Mouse (Mus musculus) MN1 (cell line): ENCODE measurements around the gene Cdkn2d.
A peak's percentile ranks its signal among the peaks of the same experiment; 100 is the strongest.
"Not testable (repeated sequence)": the region's sequence is repeated elsewhere in the genome, so short reads cannot be mapped to it uniquely, and the experiment has no call there.

Source experiments
- DNase-seq: peaks from one replicate; pipeline ENCODE4 v3.0.0-alpha.2; 2016; ENCODE audit warnings: low spot score

Gene Cdkn2d

DNA sequence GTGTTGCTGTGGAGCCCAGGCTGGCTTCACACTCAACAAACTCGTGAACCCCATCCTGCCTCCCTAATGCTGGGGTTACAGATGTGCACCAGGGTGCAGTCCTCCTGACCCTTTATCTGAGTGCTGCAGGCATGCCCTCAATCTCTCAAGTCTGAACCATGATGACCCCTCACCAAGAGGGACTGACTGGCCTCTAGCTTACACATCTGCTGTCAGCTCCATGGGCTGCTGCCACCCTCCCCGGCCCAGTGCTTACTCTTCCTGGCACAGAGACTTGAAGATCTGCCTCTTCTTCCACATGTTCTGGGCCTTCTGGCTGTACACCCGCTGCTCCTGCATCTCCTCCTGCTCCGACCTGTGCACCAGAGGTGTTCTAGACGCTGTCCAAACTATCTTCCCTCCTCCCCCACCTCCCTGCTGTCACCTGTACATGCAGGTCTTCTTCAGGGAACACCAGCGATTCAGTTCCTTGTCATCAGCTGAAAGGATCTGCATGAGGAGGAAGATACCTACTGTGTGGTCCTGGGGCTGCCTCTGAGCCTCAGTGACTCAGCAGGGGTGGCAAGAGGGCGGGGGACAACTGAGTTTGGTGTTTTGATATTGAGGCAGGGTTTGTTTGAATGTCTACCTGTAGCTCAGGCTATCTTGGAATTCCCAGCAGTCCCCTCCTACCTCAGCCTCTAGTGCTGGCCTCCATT lies 16.0 kb downstream of the Cdkn2d start:
- no peak for DNase-seq

DNA sequence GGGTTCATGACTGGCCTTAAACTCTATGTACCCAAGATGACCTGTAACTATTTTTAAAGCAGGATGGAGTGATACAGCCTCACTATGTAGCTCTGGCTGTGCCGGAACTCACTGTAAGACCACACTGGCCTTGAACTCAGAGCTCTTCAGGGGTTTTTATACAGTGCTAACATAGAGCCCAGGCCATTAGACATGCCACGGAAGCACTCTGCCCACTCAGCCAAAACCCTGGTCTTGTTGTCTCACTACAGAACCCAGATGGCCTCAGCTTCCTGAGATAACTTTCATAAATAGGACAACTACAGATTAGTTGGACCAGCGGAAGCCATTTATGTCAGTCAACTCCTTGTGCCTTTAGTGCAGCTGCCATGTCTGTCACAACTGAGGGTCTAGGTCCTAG lies 16.9 kb downstream of the Cdkn2d start:
- DNase-seq, result peak; percentile 18

DNA sequence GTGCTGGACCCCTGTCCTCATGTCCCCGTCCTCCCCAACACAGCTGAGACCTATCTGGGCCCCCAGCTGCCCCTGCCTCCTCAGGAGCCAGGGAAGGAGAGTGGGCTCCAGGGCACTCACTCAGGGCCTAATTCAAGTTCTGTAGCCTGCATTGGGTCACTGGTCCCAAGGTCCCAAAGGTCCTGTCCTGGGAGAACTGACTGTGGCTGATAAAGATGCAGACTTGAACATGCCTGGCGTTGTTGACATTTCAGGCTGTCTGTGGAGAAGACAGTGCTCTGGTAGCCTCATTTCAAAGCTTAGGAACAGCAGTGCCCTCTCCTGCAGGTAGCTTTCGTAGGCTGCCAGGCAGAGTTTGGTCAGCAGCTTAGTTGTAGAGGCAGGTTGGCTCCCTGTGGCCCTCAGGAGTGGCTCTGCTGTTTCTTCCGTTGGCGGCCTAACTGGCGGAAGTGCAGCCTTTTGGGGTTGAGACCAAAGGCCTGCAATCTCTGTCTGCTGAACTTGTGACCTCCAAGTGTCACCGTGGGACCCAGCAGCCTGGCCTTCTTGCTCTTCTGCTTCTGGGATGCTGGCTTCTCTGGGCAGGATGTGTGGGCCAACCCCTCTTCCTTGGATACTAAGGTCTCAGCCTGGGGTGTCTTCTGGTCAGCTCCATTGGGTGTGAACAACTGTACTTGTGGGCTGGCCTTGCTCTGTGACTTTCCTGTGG lies 17.5 kb downstream of the Cdkn2d start:
- no peak for DNase-seq

DNA sequence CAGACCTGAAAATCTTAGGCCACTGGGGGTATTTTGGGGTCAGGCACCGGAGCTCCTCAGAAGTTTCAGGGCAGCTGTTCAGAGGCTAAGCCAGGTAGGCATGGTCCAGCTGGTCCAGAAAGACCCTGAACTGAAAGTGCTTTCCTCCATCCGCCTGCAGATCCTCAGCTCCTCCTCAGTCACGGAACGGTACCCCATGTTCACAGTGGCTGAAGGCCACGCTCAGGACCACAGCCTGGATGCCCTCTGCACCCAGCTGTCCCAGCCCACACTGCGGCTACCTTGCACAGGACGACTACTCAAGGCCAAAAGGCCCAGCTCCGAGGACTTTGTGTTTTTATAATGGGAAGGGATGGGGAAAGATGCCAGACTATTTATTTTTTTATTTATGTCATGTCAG lies 18.1 kb downstream of the Cdkn2d start:
- DNase-seq, result no peak

GRCm38 (mm10) chr9:21272391-21272790 lies 18.8 kb downstream of the Cdkn2d start:
- no peak for DNase-seq

DNA sequence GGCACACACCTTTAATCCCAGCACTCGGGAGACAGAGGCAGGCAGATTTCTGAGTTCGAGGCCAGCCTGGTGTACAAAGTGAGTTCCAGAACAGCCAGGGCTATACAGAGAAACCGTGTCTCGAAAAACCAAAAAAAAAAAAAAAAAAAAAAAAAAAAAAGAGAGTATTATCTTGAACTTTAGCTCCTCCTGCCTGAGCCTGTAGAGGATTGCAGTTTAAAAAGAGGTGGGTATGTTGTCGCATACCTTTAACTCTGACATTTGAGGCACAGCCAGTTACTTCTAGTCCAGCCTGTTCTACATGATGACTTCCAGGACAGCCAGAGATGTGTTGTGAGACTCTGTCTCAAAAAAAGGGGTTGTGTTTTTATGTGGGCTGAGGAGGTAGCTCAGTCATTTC lies 21.6 kb downstream of the Cdkn2d start:
- not testable (repeated sequence) for DNase-seq

GRCm38 (mm10) chr9:21268305-21268704 lies 22.9 kb downstream of the Cdkn2d start:
- DNase-seq, result no peak

DNA sequence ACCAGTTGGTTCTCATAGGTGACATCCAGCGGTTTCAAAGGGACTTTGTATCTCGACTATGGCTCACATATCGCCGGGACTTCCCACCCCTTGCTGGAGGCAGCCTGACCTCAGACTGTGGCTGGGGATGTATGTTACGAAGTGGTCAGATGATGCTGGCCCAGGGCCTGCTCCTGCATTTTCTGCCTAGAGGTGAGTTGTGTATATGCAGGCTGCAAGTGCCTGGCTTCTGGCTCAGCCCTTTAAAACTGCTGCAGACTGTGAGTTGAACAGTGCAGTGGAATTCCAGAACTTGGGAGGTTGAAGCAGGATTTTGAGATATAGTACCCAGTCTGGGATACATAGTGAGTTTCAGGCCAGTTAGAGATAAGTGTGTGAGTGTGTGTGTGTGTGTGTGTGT lies 24.3 kb downstream of the Cdkn2d start:
- no peak for DNase-seq

DNA sequence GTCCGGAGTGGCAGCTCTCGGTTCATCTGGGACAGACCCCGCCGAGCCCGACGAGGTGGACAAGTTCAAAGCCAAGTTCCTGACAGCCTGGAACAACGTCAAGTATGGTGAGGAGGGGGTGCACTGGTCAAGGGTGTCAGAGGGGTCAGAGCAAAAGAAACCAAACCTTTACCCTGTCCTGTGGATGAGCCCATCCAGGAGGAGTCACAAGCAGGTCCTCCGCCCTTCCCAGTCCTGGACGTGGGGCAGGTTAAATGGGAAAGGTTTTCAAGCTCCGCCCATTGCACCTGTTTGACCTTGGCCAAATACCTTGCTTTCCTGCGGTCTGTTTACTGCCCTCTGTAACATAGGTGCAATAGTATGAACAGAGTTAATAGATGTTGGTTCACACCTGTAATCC lies 25.6 kb downstream of the Cdkn2d start:
- no peak for DNase-seq

DNA sequence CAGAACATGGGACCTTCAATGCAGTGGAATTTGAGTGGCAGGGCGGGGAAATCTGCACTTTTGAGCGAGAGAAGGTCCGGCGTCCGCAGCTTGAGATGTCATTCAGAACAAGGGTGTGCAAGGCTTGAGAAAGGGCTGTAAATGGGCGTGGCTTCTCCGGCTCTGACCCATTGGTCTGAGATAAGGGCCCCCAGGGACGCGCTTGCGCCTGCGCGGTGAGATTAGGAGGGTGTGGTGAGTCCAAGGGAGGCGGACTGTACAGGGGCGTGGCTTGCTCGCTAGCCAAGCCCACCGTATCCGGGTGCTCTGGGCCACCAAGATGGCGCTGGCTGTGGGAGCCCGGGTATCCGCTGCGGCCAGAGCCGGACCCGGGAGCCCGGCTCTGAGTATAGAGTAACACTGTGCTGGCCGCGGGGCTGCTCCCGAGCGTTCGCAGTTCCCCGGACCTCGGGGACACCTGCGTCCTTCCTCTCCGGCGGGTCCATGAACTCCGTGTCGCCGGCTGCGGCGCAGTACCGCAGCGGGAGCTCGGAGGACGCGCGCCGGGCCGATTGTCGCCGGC lies 26.1 kb downstream of the Cdkn2d start, which contains the start of gene Atg4d:
Atg4d (plus strand) TSS at position 294 of the 562 bp plus-strand sequence.
- peak; percentile 98 for DNase-seq

- peak; percentile 35 for DNase-seq
Measured at GRCm38 (mm10) chr9:21264272-21264999, 26.8 kb downstream of the Cdkn2d start.

DNA sequence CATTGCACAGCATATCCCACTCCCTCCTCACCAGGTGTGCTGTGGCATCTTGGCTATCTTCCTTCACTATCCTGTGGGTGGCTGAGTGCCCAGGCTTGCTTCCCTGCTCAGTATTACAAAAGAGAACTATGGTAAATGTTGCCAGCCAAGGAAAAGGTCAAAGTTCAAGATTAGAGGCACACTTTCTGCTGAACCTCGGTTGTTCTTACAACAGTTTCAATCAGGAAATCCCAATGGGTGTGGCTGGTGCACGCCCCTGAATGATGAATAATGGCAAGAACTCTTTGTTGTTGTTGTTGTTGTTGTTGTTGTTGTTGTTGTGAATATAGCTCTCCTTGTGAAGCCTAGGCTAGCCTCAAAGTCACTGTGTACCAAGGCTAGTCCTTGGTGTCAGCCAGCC lies 29.4 kb downstream of the Cdkn2d start:
- no peak for DNase-seq

- DNase-seq, result no peak
Measured at GRCm38 (mm10) chr9:21260491-21261040, 30.6 kb downstream of the Cdkn2d start.

DNA sequence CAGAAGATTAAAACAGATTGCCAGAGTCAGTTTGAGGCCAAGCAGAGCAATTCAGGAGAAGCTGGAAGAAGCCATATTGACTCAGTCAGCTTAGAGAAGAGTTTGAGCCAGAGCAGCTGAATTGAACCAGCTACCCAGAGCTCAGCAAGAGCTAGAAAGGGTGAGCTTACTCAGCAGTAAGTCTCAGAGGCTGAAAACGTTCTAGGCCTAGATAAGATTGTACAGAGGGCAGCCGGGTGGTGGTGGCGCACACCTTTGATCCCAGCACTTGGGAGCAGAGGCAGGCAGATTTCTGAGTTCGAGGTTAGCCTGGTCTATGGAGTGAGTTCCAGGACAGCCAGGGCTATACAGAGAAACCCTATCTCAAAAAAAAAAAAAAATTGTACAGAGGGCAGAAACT lies 34.9 kb downstream of the Cdkn2d start:
- not testable (repeated sequence) for DNase-seq

- DNase-seq, result no peak
Measured at GRCm38 (mm10) chr9:21254690-21255089, 36.5 kb downstream of the Cdkn2d start.

DNA sequence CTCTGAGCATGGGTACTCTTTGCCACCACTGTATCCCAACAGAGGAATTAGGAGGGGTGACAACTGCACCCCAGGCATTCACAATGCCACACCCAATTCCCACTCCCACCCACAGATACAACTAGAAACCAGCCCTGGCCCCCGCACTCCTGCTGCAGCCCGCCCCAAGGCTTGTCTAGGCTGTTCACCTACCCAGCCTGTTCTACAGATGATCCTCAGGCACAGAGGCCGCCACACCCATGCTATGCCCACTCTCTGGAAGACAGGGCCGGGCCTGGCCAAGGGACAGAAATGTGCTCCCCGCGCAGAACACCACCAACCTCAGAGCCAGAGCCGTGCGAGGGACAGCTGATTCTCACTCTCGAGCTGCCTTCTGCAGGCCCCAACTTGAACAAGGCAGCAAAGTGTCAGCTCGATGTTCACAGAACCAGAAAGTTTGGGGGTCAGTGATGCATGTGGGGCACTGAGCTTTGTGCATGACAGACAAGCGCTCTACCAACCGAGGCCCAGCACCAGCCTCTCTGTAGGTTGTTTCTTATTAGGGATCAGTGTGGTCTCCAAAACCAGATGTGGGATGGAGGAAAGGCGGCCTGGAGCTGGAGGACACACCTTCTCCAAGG lies 40.0 kb downstream of the Cdkn2d start:
- no peak for DNase-seq

- DNase-seq, result no peak
Measured at GRCm38 (mm10) chr9:21250509-21250908, 40.7 kb downstream of the Cdkn2d start.

- no peak for DNase-seq
Measured at GRCm38 (mm10) chr9:21249629-21250508, 41.3 kb downstream of the Cdkn2d start.

DNA sequence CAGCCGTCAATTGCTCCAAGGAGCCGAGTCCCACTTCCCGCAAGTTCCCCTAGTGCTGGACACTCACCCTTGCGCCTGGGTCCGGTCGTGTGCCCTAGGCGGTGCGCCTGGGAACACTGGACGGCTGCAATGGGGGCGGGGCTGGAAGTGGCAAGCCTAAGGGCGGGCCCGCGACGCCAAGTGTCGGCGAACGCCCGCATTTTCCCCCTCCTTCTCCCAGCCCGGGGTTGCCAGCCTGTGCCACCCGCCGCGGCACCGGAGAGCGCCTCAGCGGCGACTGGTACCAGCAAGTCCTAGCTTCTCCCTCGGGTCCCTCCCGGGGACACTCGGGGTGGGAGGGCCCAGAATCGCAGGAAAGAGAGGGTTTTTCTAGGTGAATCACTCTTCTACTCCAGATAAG lies 42.9 kb downstream of the Cdkn2d start, which contains the start of gene S1pr5:
S1pr5 (minus strand) TSS at position 118 of the 400 bp plus-strand sequence.
- peak; percentile 67 for DNase-seq

DNA sequence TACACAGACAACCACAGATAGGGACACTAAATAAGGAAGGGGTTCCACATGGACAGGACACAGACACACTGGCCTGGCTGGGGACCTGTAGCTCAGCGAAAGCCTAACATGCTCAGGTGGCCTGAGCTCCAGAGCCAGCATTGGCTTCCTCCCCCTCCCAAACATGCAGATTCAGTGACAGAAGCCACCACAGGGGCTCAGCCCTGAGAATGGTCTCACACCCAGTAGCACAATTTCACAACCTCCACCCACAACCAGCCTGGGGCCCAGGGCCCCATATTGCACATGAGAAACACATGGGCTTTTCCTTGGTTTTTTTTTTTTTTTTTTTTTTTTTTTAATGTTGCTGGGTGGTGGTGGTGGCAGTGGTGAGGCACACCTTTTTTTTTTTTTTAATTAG lies 44.9 kb downstream of the Cdkn2d start:
- no peak for DNase-seq

DNA sequence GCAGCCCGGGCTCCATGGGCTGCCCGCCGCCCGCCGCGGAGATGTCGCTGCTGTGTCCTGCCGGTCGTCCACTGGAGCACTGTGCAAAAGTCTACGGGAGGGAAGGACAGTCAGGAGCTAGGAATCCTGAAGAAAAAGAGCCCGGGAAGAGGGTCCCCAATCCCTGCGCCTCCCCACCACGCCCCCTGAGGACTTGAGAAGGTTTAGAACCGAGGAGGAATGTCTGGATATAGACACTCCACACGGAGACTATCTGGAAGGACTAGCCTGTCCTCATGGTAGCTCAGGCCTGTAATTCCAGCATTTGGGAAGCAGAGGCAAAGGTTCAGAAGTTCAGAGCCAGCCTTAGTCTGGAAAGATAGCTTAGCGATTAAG lies 46.1 kb downstream of the Cdkn2d start:
- no peak for DNase-seq
